Mouse (Mus musculus) brain, embryonic 14.5 days (tissue): ENCODE results near the gene Abcg5.

Experiments used
- CTCF ChIP-seq: fragments of 200-500 bp; IDR thresholded peaks from 2 replicates; pipeline ENCODE4 v1.5.1; 2012; ENCODE audit warnings: inconsistent platforms, mild to moderate bottlenecking, moderate library complexity, borderline replicate concordance; ENCODE audit not compliant: insufficient read depth, insufficient read length; ENCODE audit errors: extremely low read depth
- POLR2A ChIP-seq: fragments of 200-500 bp; IDR thresholded peaks from 2 replicates; pipeline ENCODE4 v1.6.1; 2012; ENCODE audit warnings: mild to moderate bottlenecking, inconsistent platforms, borderline replicate concordance; ENCODE audit not compliant: poor library complexity, insufficient read depth, insufficient read length, severe bottlenecking; ENCODE audit errors: extremely low read depth

- no peak for TF ChIP-seq CTCF
- no peak for TF ChIP-seq POLR2A
Observed at GRCm38 (mm10) chr17:84672376-84673369, 10.1 kb downstream of the Abcg5 start.
